Mouse (Mus musculus) MEL (cell line): ENCODE data around the gene Gdi2. TPM values are rescaled to one million over a fixed set of nuclear protein-coding genes. Genes with fewer than 3 reads are reported as not detected.

Experiments
- GABPA ChIP-seq: IDR thresholded peaks from 2 replicates; pipeline ENCODE4 v1.6.1; 2012; ENCODE audit warnings: low read depth, mild to moderate bottlenecking, inconsistent platforms, low read length, improper control_type of control experiment, moderate library complexity
- JUND ChIP-seq: IDR thresholded peaks from 2 replicates; pipeline ENCODE4 v1.6.1; 2011; ENCODE audit warnings: low read depth, mild to moderate bottlenecking, improper control_type of control experiment, low read length
- MAFK ChIP-seq: IDR thresholded peaks from 2 replicates; pipeline ENCODE4 v1.6.1; 2011; ENCODE audit warnings: low read depth, mild to moderate bottlenecking, low read length, improper control_type of control experiment, borderline replicate concordance
- polyA plus RNA-seq, 2 experiments: library from polyadenylated mRNA; stranded (reverse) in 1 of 2; unstranded in 1 of 2; fragments of >175 nt in 1 of 2; fragments of >200 nt in 1 of 2; gene quantifications; 2 replicates each; pipeline versions ENCODE4 v1.2.1 to v1.2.4; 2012; ENCODE audit warnings: low replicate concordance in 2 of 2, low read depth in 1 of 2; ENCODE audit not compliant: insufficient read length in 2 of 2, insufficient read depth in 1 of 2, missing spikeins in 1 of 2
- total RNA-seq: library from RNA; depleted of rRNA; stranded (reverse); fragments of 300-350 nt; gene quantifications from 2 replicates; pipeline ENCODE4 v1.2.3, GENCODE M21; 2012; rRNA removed

Gene Gdi2
- total and polyA plus RNA-seq, 3 experiments: 244 to 470 (median 305) TPM

DNA sequence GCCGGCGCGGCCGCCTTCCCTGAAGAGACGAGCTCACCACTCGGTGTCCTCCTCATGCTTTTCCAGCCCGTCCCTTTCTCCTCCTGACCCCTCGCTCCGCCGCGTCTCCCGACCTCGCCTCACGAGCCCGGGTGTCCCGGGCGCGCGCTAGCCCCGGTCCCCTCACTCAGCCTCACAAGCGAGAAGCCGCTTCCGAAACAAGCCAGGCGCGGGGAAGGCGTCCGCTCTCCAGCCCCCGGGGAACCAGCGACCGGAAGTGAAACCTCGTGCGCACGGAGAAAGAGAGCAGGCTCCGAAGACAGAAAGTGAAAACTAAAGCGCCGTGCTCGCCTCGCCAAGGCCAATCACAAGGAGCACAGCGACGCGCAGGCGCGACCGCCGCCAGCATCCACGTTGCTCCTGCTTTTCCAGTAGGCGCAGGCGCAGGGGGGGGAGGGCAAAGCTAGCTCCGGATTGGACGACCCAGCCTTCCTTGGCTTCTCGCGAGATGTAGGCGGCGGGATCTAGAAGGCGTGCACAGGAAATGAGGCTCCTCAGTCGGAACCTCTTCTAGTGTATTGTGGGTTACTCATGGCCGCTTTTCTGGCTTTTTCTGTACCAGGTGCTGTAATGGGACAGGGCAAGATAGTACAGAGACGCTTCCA lies 73.1 kb downstream of the Gdi2 start, which contains the start of gene Fam208b (continued):
- TF ChIP-seq MAFK (no peak), GABPA (no peak), JUND (no peak)

Other genes starting within 250 kb of the Gdi2 start
- 18.8 and 23.5 TPM in 2 replicates for gene Fam208b, start 73.0 kb downstream of the Gdi2 start, total RNA-seq
- 100 to 1,000 TPM in 1 of 2 experiments, 10 to 100 TPM in 1; 28.3 to 183 TPM for gene Fam208b, start 73.0 kb downstream of the Gdi2 start, polyA plus RNA-seq
- 1.7 and 2.6 TPM in 2 replicates for gene Asb13, start 96.0 kb downstream of the Gdi2 start, total RNA-seq
- gene Asb13, start 96.0 kb downstream of the Gdi2 start, polyA plus RNA-seq: 1 to 10 TPM in 1 of 2 experiments, not detected in 1; 6.0 TPM